Mouse (Mus musculus) left cerebral cortex, postnatal 10 days (tissue): ENCODE measurements around the gene Gm3752. TPM values are rescaled to one million over a fixed set of nuclear protein-coding genes. Genes with fewer than 3 reads are reported as not detected.
A peak's percentile ranks its signal among the peaks of the same experiment; 100 is the strongest.
"Not testable (repeated sequence)": the region's sequence is repeated elsewhere in the genome, so short reads cannot be mapped to it uniquely, and the experiment has no call there.

Experiments used
- DNase-seq, 2 experiments: peaks; one replicate each; pipeline ENCODE4 v3.0.0; 2021 to 2022; ENCODE audit warnings: low spot score in 2 of 2, mixed read lengths in 1 of 2; ENCODE audit errors: extremely low spot score in 1 of 2
- intact Hi-C: fragments of 180-260 bp; cut with DNase I; formaldehyde crosslinking; loops from one replicate; pipeline ENCODE4 v1.15.1; 2025
- total RNA-seq, 2 experiments: library from RNA; stranded (reverse); gene quantifications; 2 replicates each; pipeline ENCODE4 v1.2.3; 2021

Gene Gm3752
- 1 to 10 TPM; 3.5 to 4.1 TPM for total RNA-seq

- DNase-seq, intact Hi-C loops: not testable (repeated sequence)
Measured at GRCm38 (mm10) chr14:7483662-7484061, at the start of gene Gm3752. Gm3752 (minus strand) TSS chr14:7483762.

- intact Hi-C loops, result not testable (repeated sequence)
- peak in 1 of 2 experiments; percentile 15 for DNase-seq
Measured at GRCm38 (mm10) chr14:7488731-7489130, 5.2 kb upstream of the Gm3752 start.

- intact Hi-C loops, DNase-seq: not testable (repeated sequence)
Measured at GRCm38 (mm10) chr14:7450817-7451216, 32.7 kb downstream of the Gm3752 start, which contains the start of gene Gm3755. Gm3755 (minus strand) TSS chr14:7450917.

- intact Hi-C loops, result not testable (repeated sequence)
Measured at GRCm38 (mm10) chr14:7422496-7422895, 61.1 kb downstream of the Gm3752 start.

More at GRCm38 (mm10) chr14:7422496-7422895, 61.1 kb downstream of the Gm3752 start:
- DNase-seq, result peak in 1 of 2 experiments; percentile 7

Other genes with a start within 250 kb of the Gm3752 start
- not detected for gene Gm3727, start 219.0 kb downstream of the Gm3752 start, total RNA-seq
- 1 to 10 TPM; 1.3 to 2.3 TPM for gene Gm3739, start 168.7 kb downstream of the Gm3752 start, total RNA-seq
- not detected for gene Gm5797, start 151.4 kb downstream of the Gm3752 start, total RNA-seq
- gene Gm8374, start 118.6 kb downstream of the Gm3752 start, total RNA-seq, result not detected
- gene Gm3755, start 32.8 kb downstream of the Gm3752 start, total RNA-seq, result not detected
- 10 to 100 TPM; 13.4 to 14.0 TPM for gene Gm3558, start 84.8 kb upstream of the Gm3752 start, total RNA-seq
- gene Gm10338, start 111.8 kb upstream of the Gm3752 start, total RNA-seq, result not detected
- gene Gm10128, start 160.2 kb upstream of the Gm3752 start, total RNA-seq, result not detected